Mouse (Mus musculus): ENCODE measurements around the gene Tmem132c. TPM values are rescaled to one million over a fixed set of nuclear protein-coding genes. Genes with fewer than 3 reads are reported as not detected.

Gene Tmem132c
- polyA plus RNA-seq, 1 experiment, result 13.8 TPM

GRCm38 (mm10) chr5:127271145-127271544 lies 29.5 kb downstream of the Tmem132c start:
- no peak for TF ChIP-seq CTCF (IDR thresholded peaks at IDR 0.05; ENCODE audit: insufficient read depth, low read length)
- no peak for TF ChIP-seq POLR2A (IDR thresholded peaks at IDR 0.05; ENCODE audit: borderline replicate concordance, extremely low read depth, low read depth, low read length)
- 51% methylated on average over 3 of the region's 3 CpGs for WGBS
- DNase-seq, result no peak
- H3K4me1 ChIP-seq (ENCODE audit: control insufficient read depth, insufficient read depth, low read length), result no peaks in the 10 kb centered on the region
- no peak overlapping the region for H3K4me3 ChIP-seq (replicated peaks; ENCODE audit: extremely low read depth, low read depth, low read length)

- no peak for DNase-seq
- 77% methylated on average over 9 of the region's 9 CpGs for WGBS
- TF ChIP-seq POLR2A (IDR thresholded peaks at IDR 0.05; ENCODE audit: borderline replicate concordance, extremely low read depth, low read depth, low read length), result no peak
- TF ChIP-seq CTCF (IDR thresholded peaks at IDR 0.05; ENCODE audit: insufficient read depth, low read length), result no peak
- Histone ChIP-seq H3K4me1 (ENCODE audit: control insufficient read depth, insufficient read depth, low read length) (no peaks in the 10 kb centered on the region), H3K4me3 (replicated peaks; ENCODE audit: extremely low read depth, low read depth, low read length) (no peak overlapping the region)
Measured at GRCm38 (mm10) chr5:127279462-127279861, 37.9 kb downstream of the Tmem132c start.

- TF ChIP-seq CTCF (IDR thresholded peaks at IDR 0.05; ENCODE audit: insufficient read depth, low read length), result no peak
- TF ChIP-seq POLR2A (IDR thresholded peaks at IDR 0.05; ENCODE audit: borderline replicate concordance, extremely low read depth, low read depth, low read length), result no peak
- no peak for DNase-seq
- 64% methylated on average over 4 of the region's 4 CpGs for WGBS
- Histone ChIP-seq H3K4me3 (replicated peaks; ENCODE audit: extremely low read depth, low read depth, low read length) (no peak overlapping the region), H3K4me1 (ENCODE audit: control insufficient read depth, insufficient read depth, low read length) (no peaks in the 10 kb centered on the region)
Measured at GRCm38 (mm10) chr5:127281186-127281585, 39.6 kb downstream of the Tmem132c start.

- DNase-seq, result no peak
- no peak for TF ChIP-seq CTCF (IDR thresholded peaks at IDR 0.05; ENCODE audit: insufficient read depth, low read length)
- TF ChIP-seq POLR2A (IDR thresholded peaks at IDR 0.05; ENCODE audit: borderline replicate concordance, extremely low read depth, low read depth, low read length), result no peak
- WGBS, result 7% methylated on average over 6 of the region's 6 CpGs
- Histone ChIP-seq H3K4me3 (replicated peaks; ENCODE audit: extremely low read depth, low read depth, low read length) (no peak overlapping the region), H3K4me1 (ENCODE audit: control insufficient read depth, insufficient read depth, low read length) (no peaks in the 10 kb centered on the region)
Measured at GRCm38 (mm10) chr5:127282539-127283123, 41.0 kb downstream of the Tmem132c start.

- WGBS, result 56% methylated on average over 5 of the region's 5 CpGs
- DNase-seq, result no peak
- TF ChIP-seq CTCF (IDR thresholded peaks at IDR 0.05; ENCODE audit: insufficient read depth, low read length) (no peak), POLR2A (IDR thresholded peaks at IDR 0.05; ENCODE audit: borderline replicate concordance, extremely low read depth, low read depth, low read length) (no peak)
Measured at GRCm38 (mm10) chr5:127286886-127287285, 45.3 kb downstream of the Tmem132c start.

GRCm38 (mm10) chr5:127289659-127290058 lies 48.1 kb downstream of the Tmem132c start:
- WGBS, result 83% methylated on average over 8 of the region's 8 CpGs
- Histone ChIP-seq H3K4me1 (ENCODE audit: control insufficient read depth, insufficient read depth, low read length) (no peaks in the 10 kb centered on the region), H3K4me3 (replicated peaks; ENCODE audit: extremely low read depth, low read depth, low read length) (no peak overlapping the region)
- TF ChIP-seq CTCF (IDR thresholded peaks at IDR 0.05; ENCODE audit: insufficient read depth, low read length) (no peak), POLR2A (IDR thresholded peaks at IDR 0.05; ENCODE audit: borderline replicate concordance, extremely low read depth, low read depth, low read length) (no peak)
- DNase-seq, result no peak

More at GRCm38 (mm10) chr5:127286886-127287285, 45.3 kb downstream of the Tmem132c start:
- Histone ChIP-seq H3K4me3 (replicated peaks; ENCODE audit: extremely low read depth, low read depth, low read length) (no peak overlapping the region), H3K4me1 (ENCODE audit: control insufficient read depth, insufficient read depth, low read length) (no peaks in the 10 kb centered on the region)

GRCm38 (mm10) chr5:127290461-127291250 lies 49.0 kb downstream of the Tmem132c start:
- H3K4me3 ChIP-seq (replicated peaks; ENCODE audit: extremely low read depth, low read depth, low read length), result no peak overlapping the region
- no peak for TF ChIP-seq CTCF (IDR thresholded peaks at IDR 0.05; ENCODE audit: insufficient read depth, low read length)
- no peak for TF ChIP-seq POLR2A (IDR thresholded peaks at IDR 0.05; ENCODE audit: borderline replicate concordance, extremely low read depth, low read depth, low read length)
- WGBS, result 55% methylated on average over 17 of the region's 17 CpGs
- no peak for DNase-seq
- no peaks in the 10 kb centered on the region for H3K4me1 ChIP-seq (ENCODE audit: control insufficient read depth, insufficient read depth, low read length)

GRCm38 (mm10) chr5:127291581-127291980 lies 50.0 kb downstream of the Tmem132c start:
- no peaks in the 10 kb centered on the region for H3K4me1 ChIP-seq (ENCODE audit: control insufficient read depth, insufficient read depth, low read length)
- TF ChIP-seq CTCF (IDR thresholded peaks at IDR 0.05; ENCODE audit: insufficient read depth, low read length), result no peak
- TF ChIP-seq POLR2A (IDR thresholded peaks at IDR 0.05; ENCODE audit: borderline replicate concordance, extremely low read depth, low read depth, low read length), result no peak
- no peak for DNase-seq
- no peak overlapping the region for H3K4me3 ChIP-seq (replicated peaks; ENCODE audit: extremely low read depth, low read depth, low read length)
- WGBS, result 74% methylated on average over 7 of the region's 7 CpGs

GRCm38 (mm10) chr5:127293698-127294097 lies 52.1 kb downstream of the Tmem132c start:
- no peak overlapping the region for H3K4me3 ChIP-seq (replicated peaks; ENCODE audit: extremely low read depth, low read depth, low read length)
- TF ChIP-seq POLR2A (IDR thresholded peaks at IDR 0.05; ENCODE audit: borderline replicate concordance, extremely low read depth, low read depth, low read length) (no peak), CTCF (IDR thresholded peaks at IDR 0.05; ENCODE audit: insufficient read depth, low read length) (no peak)
- no peaks in the 10 kb centered on the region for H3K4me1 ChIP-seq (ENCODE audit: control insufficient read depth, insufficient read depth, low read length)
- DNase-seq, result no peak
- 69% methylated on average over 3 of the region's 3 CpGs for WGBS

GRCm38 (mm10) chr5:127297461-127297860 lies 55.9 kb downstream of the Tmem132c start:
- Histone ChIP-seq H3K4me3 (replicated peaks; ENCODE audit: extremely low read depth, low read depth, low read length) (no peak overlapping the region), H3K4me1 (ENCODE audit: control insufficient read depth, insufficient read depth, low read length) (peaks cover 5% of the 10 kb centered on the region; the same call in 1 of the 2 replicates)
- TF ChIP-seq POLR2A (IDR thresholded peaks at IDR 0.05; ENCODE audit: borderline replicate concordance, extremely low read depth, low read depth, low read length) (no peak), CTCF (IDR thresholded peaks at IDR 0.05; ENCODE audit: insufficient read depth, low read length) (no peak)
- DNase-seq, result no peak
- 64% methylated on average over 5 of the region's 5 CpGs for WGBS
